Mouse (Mus musculus) midbrain, embryonic 12.5 days (tissue): ENCODE data around the gene Pidd1. TPM values are rescaled to one million over a fixed set of nuclear protein-coding genes. Genes with fewer than 3 reads are reported as not detected.

ENCODE experiments used
- ATAC-seq: fragments of 200-750 bp; cut with Nextera tagmentation; 2 replicates; pipeline ENCODE4 v1.8.0; 2017; ENCODE audit warnings: low read depth, moderate TSS enrichment, moderate library complexity; ENCODE audit not compliant: low FRiP score
- H3K27ac ChIP-seq: fragments of 300-500 bp; sonication (generic); replicated peaks from 2 replicates; pipeline ENCODE4 v1.5.1; 2016; ENCODE audit warnings: mild to moderate bottlenecking
- H3K27me3 ChIP-seq: fragments of 300-500 bp; sonication (generic); 2 replicates; pipeline ENCODE4 v1.6.1; 2016; ENCODE audit warnings: mild to moderate bottlenecking
- H3K36me3 ChIP-seq: fragments of 300-500 bp; sonication (generic); 2 replicates; pipeline ENCODE4 v1.6.1; 2016
- H3K4me1 ChIP-seq: fragments of 300-500 bp; sonication (generic); 2 replicates; pipeline ENCODE4 v1.6.1; 2016
- H3K4me2 ChIP-seq: fragments of 300-500 bp; sonication (generic); replicated peaks from 2 replicates; pipeline ENCODE4 v1.6.1; 2016; ENCODE audit warnings: mild to moderate bottlenecking, moderate library complexity
- H3K4me3 ChIP-seq: fragments of 300-500 bp; sonication (generic); 2 replicates; pipeline ENCODE4 v1.5.1; 2016; ENCODE audit warnings: mild to moderate bottlenecking
- H3K9ac ChIP-seq: fragments of 300-500 bp; sonication (generic); replicated peaks from 2 replicates; pipeline ENCODE4 v1.6.1; 2016; ENCODE audit warnings: mild to moderate bottlenecking, moderate library complexity
- H3K9me3 ChIP-seq: fragments of 300-500 bp; sonication (generic); 2 replicates; pipeline ENCODE4 v1.6.1; 2016; ENCODE audit warnings: mild to moderate bottlenecking
- WGBS: fragments of 180-500 bp; shearing (Covaris S2); methylation state at CpG from one replicate; pipeline ENCODE4 v1.1.7; 2016; 5-methylcytosine and 5-hydroxymethylcytosine counted together
- polyA plus RNA-seq: library from polyadenylated mRNA; unstranded; fragments of >200 nt; fragmentation: Nextera tagmentation; extraction: Ambion mirVana; gene quantifications from 2 replicates; pipeline ENCODE4 v1.2.1, GENCODE M21; 2016

Pidd1 gene
- polyA plus RNA-seq, 1 experiment from 2014 or later = 9.6 TPM

DNA sequence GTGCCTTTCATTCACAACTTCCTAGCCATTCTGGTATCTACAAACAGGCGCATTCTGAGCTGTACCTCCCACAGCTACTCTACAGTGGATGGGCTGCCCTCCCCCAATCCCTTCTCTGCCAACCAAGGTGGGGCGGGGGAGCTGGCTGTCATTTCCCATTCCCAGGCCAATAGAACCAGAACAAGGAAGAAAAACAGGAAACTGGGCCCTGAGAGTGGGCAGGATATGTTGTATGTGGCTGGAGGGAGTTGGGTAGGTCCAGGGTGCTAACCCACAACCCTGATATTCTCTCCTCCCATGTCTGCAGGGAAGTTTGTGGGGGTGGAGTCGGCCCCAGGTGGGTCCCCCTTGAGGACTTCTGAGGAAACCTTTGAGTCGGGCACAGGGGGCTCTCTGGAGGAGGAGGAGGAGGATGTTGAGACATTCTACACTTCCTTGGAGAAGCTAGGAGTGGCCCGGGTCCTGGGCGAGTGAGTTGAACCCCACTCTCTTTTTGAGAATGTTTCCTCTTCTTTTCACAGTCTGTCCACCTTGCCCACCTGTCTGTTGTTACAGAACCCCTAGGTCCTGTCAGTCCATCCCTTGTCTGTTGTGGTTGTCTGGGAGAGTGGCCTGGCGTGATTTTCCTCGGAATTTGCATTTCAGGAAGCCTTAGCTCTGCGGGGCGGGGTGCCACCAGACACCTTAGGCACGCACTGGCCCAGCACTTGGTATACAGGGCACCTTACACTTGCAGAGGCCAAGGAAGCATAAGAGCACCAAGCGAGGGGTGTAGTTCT is 20.2 kb upstream of the Pidd1 start:
- Histone ChIP-seq H3K9ac (no peak overlapping the region), H3K4me2 (no peak overlapping the region), H3K27me3 (peaks cover 82% of the 10 kb centered on the region), H3K36me3 (0 out of 2 replicates have a peak, but pooled peaks cover 11% of the 10 kb centered on the region), H3K27ac (no peak overlapping the region), H3K4me1 (peaks cover 42% of the 10 kb centered on the region), H3K4me3 (peak overlapping the region; percentile 17), H3K9me3 (no peaks in the 10 kb centered on the region)
- no peak for ATAC-seq
- 22% methylated on average over 12 of the region's 12 CpGs for WGBS

DNA sequence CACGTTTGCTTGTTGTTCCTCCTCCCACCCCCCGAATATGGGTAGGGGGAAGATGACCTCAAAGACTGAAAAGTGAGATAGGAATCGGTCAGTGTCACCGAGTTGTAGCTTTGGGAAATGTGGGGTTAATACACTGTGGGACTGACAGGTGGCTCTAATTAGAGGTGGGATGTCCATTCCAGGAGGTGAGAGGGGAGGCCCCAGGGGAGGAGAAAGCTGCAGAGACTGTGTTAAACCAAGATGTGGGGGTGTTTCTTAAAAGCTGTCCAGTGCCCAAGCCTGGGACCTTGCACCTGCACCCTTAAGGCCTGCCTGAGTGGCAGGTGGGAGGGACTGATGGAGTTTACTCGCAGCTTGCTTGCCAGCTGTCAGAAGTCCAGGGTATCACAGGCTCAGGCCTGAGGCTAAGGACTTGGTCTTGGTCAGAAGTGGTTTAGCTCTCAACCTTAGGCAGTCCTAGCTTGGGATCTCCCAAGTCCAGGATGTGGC is 18.6 kb upstream of the Pidd1 start:
- no peak for ATAC-seq
- H3K4me1 ChIP-seq = peaks cover 27% of the 10 kb centered on the region
- no peaks in the 10 kb centered on the region for H3K9me3 ChIP-seq
- 19% methylated on average over 5 of the region's 5 CpGs for WGBS
- H3K9ac ChIP-seq = no peak overlapping the region
- H3K27ac ChIP-seq = no peak overlapping the region
- H3K36me3 ChIP-seq = peaks cover 15% of the 10 kb centered on the region; the same call in 1 of the 2 replicates
- peak overlapping the region; percentile 40; the same call in 1 of the 2 replicates for H3K4me3 ChIP-seq
- H3K4me2 ChIP-seq = peak overlapping the region; percentile 54
- H3K27me3 ChIP-seq = peaks cover 87% of the 10 kb centered on the region

DNA sequence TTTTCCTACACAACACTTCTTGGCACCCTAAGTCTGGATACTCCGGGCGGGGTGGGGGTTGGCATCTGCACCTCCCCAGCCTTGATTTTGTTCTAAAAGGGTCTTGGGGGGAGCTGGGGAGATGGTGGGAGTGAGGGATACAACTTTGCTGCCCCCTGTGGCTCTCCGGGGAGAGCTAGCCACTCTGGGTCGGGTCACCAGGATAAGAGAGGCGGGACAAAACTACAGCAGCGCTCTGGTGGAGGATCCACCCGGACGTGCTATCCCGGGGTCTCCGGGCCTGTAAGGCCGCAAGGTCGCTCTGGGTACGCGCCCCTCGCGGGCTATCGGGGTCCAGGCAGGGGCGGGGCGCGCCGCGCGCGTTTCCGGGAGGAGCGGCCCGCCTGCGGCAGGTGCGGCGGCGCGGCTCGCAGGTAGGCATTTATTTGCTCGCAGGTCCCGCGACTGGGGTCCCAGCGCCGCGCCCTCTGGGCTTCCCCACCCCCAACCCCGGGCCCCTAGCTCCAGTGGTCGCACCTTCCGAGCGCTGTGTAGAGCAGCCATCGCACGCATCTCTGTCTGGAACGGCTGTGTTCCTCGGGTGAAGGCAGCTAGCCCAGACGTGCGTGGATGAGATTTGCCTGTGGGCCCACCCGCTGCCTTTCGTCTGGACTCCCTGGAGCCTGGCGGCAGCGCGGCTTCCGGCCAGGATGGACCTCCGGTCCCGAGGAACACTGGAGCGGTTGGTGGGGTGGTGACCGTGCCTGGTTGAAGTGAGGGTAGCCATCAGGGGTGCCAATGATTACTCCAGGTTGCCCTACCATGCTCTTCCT is 17.9 kb upstream of the Pidd1 start:
- peak overlapping the region; percentile 40 for H3K4me3 ChIP-seq
- H3K9me3 ChIP-seq = no peaks in the 10 kb centered on the region
- peaks cover 15% of the 10 kb centered on the region; the same call in 1 of the 2 replicates for H3K36me3 ChIP-seq
- WGBS = 2% methylated on average over 55 of the region's 59 CpGs
- no peak overlapping the region for H3K27ac ChIP-seq
- peak overlapping the region; percentile 49; the same call in 1 of the 2 replicates for H3K9ac ChIP-seq
- ATAC-seq = no peak
- peaks cover 89% of the 10 kb centered on the region for H3K27me3 ChIP-seq
- peaks cover 21% of the 10 kb centered on the region for H3K4me1 ChIP-seq
- H3K4me2 ChIP-seq = peak overlapping the region; percentile 54

DNA sequence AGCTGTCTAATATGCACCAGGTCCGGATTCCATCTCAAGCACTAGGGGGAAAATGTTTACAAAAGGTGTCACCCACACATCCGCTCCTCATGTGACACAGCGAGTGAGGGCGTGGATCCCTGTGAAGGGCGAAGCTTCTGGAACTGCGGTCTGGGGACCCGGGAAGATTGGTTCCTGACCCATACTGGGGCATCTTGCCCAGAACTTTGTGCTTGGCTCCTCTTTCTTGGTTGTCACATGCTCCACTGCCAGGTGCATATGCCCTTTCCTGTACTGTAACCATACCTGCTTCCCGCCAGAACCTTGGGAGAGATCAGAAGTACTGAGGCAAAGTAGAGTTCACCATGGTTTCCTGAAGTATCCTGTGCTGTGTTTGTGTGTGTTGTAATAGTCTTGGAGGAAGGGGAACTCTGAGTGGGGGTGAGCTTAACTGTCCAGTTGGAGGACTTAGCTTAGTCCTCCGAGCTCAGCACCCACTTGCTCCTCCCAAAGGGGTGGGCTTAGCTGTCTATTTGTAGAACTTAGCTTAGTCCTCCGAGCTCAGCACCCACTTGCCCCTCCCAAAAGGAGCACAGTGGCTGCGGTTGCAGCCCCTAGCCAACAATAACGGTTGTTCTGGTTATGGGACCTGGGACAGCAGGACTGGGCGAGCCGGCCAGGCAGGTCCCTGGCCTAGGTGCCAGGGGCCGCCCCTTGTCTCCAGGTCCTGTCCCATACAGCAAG is 16.7 kb upstream of the Pidd1 start, which contains the start of gene Cracr2b:
Gene Cracr2b, plus strand, starts transcription at position 704 of the 723 bp plus-strand sequence.
- no peaks in the 10 kb centered on the region for H3K9me3 ChIP-seq
- ATAC-seq = no peak
- H3K4me3 ChIP-seq = peak within 1 kb of the TSS; percentile 40
- H3K4me2 ChIP-seq = peak within 1 kb of the TSS; percentile 54
- H3K27ac ChIP-seq = no peak within 1 kb of the TSS
- H3K27me3 ChIP-seq = peaks cover 86% of the 10 kb centered on the region
- 71% methylated on average over 15 of the region's 15 CpGs for WGBS
- peak within 1 kb of the TSS; percentile 49; the same call in 1 of the 2 replicates for H3K9ac ChIP-seq
- H3K36me3 ChIP-seq = peaks cover 15% of the 10 kb centered on the region; the same call in 1 of the 2 replicates
- peaks cover 27% of the 10 kb centered on the region for H3K4me1 ChIP-seq

DNA sequence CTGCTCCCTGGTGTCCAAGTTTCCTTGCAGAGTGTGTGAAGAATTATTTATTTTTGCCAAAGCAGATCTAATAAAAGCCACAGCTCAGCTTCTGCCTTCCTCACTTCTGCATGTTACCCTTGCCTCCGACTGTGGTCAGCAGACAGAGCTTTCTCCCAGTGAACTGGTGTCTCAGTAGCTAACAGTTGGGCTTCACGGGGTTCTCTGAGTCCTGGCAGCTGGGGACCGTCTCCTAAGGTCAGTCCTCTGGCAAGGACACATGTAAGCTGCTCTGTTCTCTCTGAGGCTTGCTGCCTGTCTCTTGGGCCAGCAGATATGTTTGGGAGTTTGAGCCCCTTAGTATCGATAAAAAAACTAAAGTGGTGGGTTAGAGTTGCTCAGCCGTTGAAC is 16.2 kb upstream of the Pidd1 start:
- no peaks in the 10 kb centered on the region for H3K9me3 ChIP-seq
- peaks cover 15% of the 10 kb centered on the region; the same call in 1 of the 2 replicates for H3K36me3 ChIP-seq
- H3K27me3 ChIP-seq = peaks cover 80% of the 10 kb centered on the region
- no peak overlapping the region for H3K4me2 ChIP-seq
- no peak overlapping the region for H3K4me3 ChIP-seq
- 75% methylated on average over 5 of the region's 5 CpGs for WGBS
- no peak for ATAC-seq
- no peak overlapping the region for H3K27ac ChIP-seq
- peaks cover 27% of the 10 kb centered on the region for H3K4me1 ChIP-seq
- no peak overlapping the region for H3K9ac ChIP-seq

DNA sequence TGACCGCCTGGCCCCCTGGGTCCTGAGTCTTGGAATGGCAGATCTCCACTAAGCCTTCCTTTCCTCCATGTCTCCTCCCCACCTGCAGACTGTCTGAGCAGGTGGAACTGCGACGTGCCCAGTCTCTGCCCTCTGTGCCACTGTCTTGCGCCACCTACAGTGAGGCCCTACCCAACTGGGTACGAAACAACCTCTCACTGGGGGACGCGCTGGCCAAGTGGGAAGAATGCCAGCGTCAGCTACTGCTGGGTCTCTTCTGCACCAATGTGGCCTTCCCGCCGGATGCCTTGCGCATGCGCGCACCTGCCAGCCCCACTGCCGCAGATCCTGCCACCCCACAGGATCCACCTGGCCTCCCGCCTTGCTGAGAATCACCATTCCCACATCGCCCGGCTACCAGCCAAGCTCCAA is 15.5 kb upstream of the Pidd1 start:
- no peaks in the 10 kb centered on the region for H3K9me3 ChIP-seq
- H3K4me2 ChIP-seq = no peak overlapping the region
- ATAC-seq = no peak
- no peak overlapping the region for H3K9ac ChIP-seq
- no peak overlapping the region for H3K4me3 ChIP-seq
- peaks cover 15% of the 10 kb centered on the region; the same call in 1 of the 2 replicates for H3K36me3 ChIP-seq
- no peak overlapping the region for H3K27ac ChIP-seq
- peaks cover 25% of the 10 kb centered on the region for H3K4me1 ChIP-seq
- 95% methylated on average over 17 of the region's 17 CpGs for WGBS
- peaks cover 73% of the 10 kb centered on the region for H3K27me3 ChIP-seq

DNA sequence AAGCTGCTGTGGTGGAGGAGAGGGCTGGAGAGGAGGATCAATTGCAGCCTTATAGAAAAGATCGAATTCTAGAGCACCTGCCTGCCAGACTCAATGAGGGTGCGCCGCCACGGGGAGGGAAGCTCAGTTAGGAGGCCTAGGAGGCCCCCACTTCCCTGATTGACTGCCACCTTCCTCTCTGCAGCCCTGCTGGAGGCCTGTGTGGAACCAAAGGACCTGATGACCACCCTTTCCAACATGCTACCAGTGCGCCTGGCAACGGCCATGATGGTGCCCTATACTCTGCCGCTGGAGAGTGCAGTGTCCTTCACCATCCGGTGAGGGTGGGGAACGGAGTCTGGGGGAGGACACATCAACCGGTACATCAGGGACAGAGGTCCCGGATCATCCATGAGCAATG is 14.8 kb upstream of the Pidd1 start:
- 92% methylated on average over 11 of the region's 11 CpGs for WGBS
- Histone ChIP-seq H3K4me2 (no peak overlapping the region), H3K9ac (no peak overlapping the region), H3K9me3 (no peaks in the 10 kb centered on the region), H3K4me3 (no peak overlapping the region), H3K36me3 (peaks cover 15% of the 10 kb centered on the region; the same call in 1 of the 2 replicates), H3K27ac (no peak overlapping the region), H3K4me1 (peaks cover 24% of the 10 kb centered on the region), H3K27me3 (peaks cover 67% of the 10 kb centered on the region)
- ATAC-seq = no peak

DNA sequence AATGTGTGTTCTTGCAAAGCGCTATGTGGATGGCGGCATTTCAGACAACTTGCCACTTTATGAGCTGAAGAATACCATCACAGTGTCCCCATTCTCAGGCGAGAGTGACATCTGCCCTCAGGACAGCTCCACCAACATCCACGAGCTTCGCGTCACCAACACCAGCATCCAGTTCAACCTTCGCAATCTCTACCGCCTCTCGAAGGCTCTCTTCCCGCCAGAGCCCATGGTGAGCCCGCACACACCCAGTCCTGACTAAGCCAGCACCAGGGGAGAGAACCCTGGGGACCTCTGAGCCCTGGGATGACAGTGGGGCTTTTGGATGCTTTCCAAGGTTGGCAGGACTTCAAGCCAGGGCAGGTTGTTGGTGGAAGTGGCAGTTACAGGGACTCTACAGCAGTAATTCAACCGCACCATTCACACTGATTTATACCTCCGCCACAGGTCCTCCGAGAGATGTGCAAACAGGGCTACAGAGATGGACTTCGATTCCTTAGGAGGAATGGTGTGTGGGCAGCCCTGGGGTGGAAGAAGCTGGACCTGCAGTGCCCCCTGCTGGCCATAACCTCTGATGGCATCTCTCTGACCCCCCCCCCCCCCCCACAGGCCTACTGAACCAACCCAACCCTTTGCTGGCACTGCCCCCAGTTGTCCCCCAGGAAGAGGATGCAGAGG is 14.3 kb upstream of the Pidd1 start:
- WGBS = 75% methylated on average over 15 of the region's 15 CpGs
- Histone ChIP-seq H3K9me3 (no peaks in the 10 kb centered on the region), H3K4me2 (no peak overlapping the region), H3K27me3 (peaks cover 62% of the 10 kb centered on the region), H3K4me1 (peaks cover 24% of the 10 kb centered on the region), H3K27ac (no peak overlapping the region), H3K4me3 (no peak overlapping the region), H3K36me3 (peaks cover 15% of the 10 kb centered on the region; the same call in 1 of the 2 replicates), H3K9ac (no peak overlapping the region)
- no peak for ATAC-seq

DNA sequence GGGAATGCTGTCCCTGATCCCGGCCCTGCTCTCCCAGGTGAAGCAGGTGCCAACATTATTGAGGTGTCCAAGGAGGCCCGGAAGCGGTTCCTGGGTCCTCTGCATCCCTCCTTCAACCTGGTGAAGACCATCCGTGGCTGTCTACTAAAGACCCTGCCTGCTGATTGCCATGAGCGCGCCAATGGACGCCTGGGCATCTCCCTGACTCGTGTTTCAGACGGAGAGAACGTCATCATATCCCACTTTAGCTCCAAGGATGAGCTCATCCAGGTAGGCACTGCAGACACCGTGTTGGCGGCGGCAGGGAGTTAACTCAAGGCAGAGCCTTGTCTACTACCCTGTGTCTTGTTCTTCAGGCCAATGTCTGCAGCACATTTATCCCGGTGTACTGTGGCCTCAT is 13.4 kb upstream of the Pidd1 start:
- peaks cover 21% of the 10 kb centered on the region for H3K4me1 ChIP-seq
- peaks cover 17% of the 10 kb centered on the region for H3K36me3 ChIP-seq
- H3K4me2 ChIP-seq = no peak overlapping the region
- H3K4me3 ChIP-seq = no peak overlapping the region
- peaks cover 53% of the 10 kb centered on the region for H3K27me3 ChIP-seq
- WGBS = 93% methylated on average over 14 of the region's 14 CpGs
- no peaks in the 10 kb centered on the region for H3K9me3 ChIP-seq
- H3K9ac ChIP-seq = no peak overlapping the region
- no peak for ATAC-seq
- no peak overlapping the region for H3K27ac ChIP-seq

DNA sequence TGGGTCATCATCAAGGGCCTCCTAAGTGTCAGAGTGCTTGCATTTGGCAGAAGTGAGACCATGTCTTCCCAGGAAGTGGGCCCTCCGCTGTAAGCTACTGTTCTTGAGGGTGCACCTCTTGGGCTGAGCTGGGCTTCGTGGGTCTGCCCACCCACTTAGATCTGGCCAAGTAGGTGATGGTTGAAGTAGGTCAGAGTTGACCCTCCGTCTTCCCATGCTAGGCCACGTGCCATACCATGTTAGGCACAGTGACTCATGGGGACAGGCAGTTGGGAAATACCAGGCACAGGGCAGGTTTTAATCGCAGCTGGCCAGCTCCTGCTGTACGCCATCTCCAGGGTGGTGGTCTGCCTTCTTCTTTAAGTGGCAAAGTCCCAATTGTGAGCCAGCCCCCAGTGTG is 12.9 kb upstream of the Pidd1 start:
- H3K36me3 ChIP-seq = peaks cover 22% of the 10 kb centered on the region
- 91% methylated on average over 6 of the region's 6 CpGs for WGBS
- H3K4me1 ChIP-seq = peaks cover 17% of the 10 kb centered on the region
- H3K27ac ChIP-seq = no peak overlapping the region
- no peak overlapping the region for H3K4me3 ChIP-seq
- no peak for ATAC-seq
- H3K4me2 ChIP-seq = peak overlapping the region; percentile 95; the same call in 1 of the 2 replicates
- H3K27me3 ChIP-seq = peaks cover 48% of the 10 kb centered on the region
- H3K9me3 ChIP-seq = no peaks in the 10 kb centered on the region
- H3K9ac ChIP-seq = no peak overlapping the region
